Comparison of ENCODE assay signal across 9 mouse cellular contexts in the genomic region with DNA sequence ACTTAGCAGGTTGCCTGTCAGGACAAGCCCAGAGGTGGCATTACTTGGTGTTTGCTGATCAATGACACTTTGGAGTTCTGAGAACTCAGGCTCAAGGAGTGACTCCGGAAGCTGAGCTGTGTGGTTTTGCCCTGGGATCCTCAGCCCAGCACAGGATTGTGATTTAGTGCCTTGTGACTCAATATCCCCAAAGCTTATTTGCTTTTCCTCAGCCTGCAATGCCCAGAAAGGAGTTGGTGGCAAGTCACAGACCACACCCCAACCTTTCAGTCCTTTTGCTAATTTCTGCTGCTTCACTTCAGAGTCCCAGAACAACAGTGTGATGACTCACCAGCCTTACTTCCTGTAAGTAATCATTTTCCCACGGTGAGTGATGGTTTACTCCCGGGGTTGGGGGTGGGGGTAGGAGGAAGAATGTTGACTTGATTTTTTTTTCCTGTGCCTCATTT.
A peak's percentile ranks its signal among the peaks of the same experiment; 100 is the strongest.
DNase-seq lines count a peak whose midpoint lies in the region; ATAC-seq and TF ChIP-seq lines count a peak whose summit lies in the region.
"Had no signal": no experiment of that assay in that cellular context is flagged by ENCODE, and none has a peak within 500 bp of the region (broad histone marks: within the 10 kb centered on the region; RNA-seq: fewer than 3 reads in every experiment).

No protein-coding gene starts in this region.

- H3K36me3 ChIP-seq in MEL (ENCODE audit: control insufficient read depth in 1 of 2, insufficient read depth in 2 of 2, low read length in 2 of 2) = no peaks in the 10 kb centered on the region
- no peaks in the 10 kb centered on the region for H3K36me3 ChIP-seq in liver, embryonic 16.5 days (ENCODE audit: control insufficient read depth, insufficient read depth)
- H3K36me3 ChIP-seq: liver, embryonic 15.5 days had no signal

- TF ChIP-seq POLR2A in MEL (IDR thresholded peaks at IDR 0.05; ENCODE audit: control insufficient read depth in 1 of 2, insufficient read depth in 1 of 2, low read depth in 1 of 2, low read length in 2 of 2, poor library complexity in 1 of 2) = no peak

- no peak overlapping the region for H3K9ac ChIP-seq in MEL (ENCODE audit: control insufficient read depth, low read depth, low read length, poor library complexity, severe bottlenecking)
- H3K9ac ChIP-seq in liver, embryonic 16.5 days (ENCODE audit: low read depth, low read length) = no peak overlapping the region
- H3K9ac ChIP-seq: liver, embryonic 15.5 days had no signal

- H3K4me3 ChIP-seq in MEL (ENCODE audit: control insufficient read depth in 1 of 2, insufficient read depth in 1 of 2, low read depth in 2 of 2, low read length in 2 of 2) = no peak overlapping the region
- no peak overlapping the region for H3K4me3 ChIP-seq in liver, embryonic 16.5 days (ENCODE audit: low read depth, low read length)
- H3K4me3 ChIP-seq: liver, embryonic 15.5 days had no signal

- peak; percentile 16 for DNase-seq in gastrocnemius, postnatal 25 days
- no peak for DNase-seq in gastrocnemius, postnatal 4 days (ENCODE audit: low spot score in 2 of 2)
- DNase-seq in MEL (ENCODE audit: low read depth, low spot score) = peak; percentile 9
- peak; percentile 59 to 65 for DNase-seq in heart, adult 9 months (ENCODE audit: low spot score in 2 of 2)
- no peak for DNase-seq in right cerebral cortex, adult 2 months (ENCODE audit: low spot score in 2 of 2)
- DNase-seq in layer of hippocampus, postnatal 10 days (ENCODE audit: low spot score in 2 of 2) = no peak

- peak; percentile 64 for ATAC-seq in liver, embryonic 16.5 days (ENCODE audit: low read depth)
- no peak for ATAC-seq in frontal cortex, adult (ENCODE audit: low TSS enrichment)

- TF ChIP-seq RAD21 in MEL (IDR thresholded peaks at IDR 0.05; ENCODE audit: low read depth, low read length) = no peak

- no peak for TF ChIP-seq EP300 in MEL (IDR thresholded peaks at IDR 0.05; ENCODE audit: low read depth in 1 of 2, low read length in 2 of 2)

- H3K27ac ChIP-seq in MEL (ENCODE audit: control insufficient read depth, low read depth, low read length) = no peak overlapping the region
- no peak overlapping the region for H3K27ac ChIP-seq in liver, embryonic 16.5 days (ENCODE audit: low read length)
- H3K27ac ChIP-seq: liver, embryonic 15.5 days had no signal

- no peaks in the 10 kb centered on the region for H3K4me1 ChIP-seq in MEL (ENCODE audit: control insufficient read depth in 1 of 2, insufficient read depth in 2 of 2, low read length in 2 of 2)
- H3K4me1 ChIP-seq in liver, embryonic 16.5 days (ENCODE audit: control insufficient read depth, low read depth, low read length) = no peaks in the 10 kb centered on the region
- H3K4me1 ChIP-seq: liver, embryonic 15.5 days had no signal

- TF ChIP-seq CTCF in MEL (IDR thresholded peaks at IDR 0.05 in 2 of 3, conservative IDR thresholded peaks at IDR 0.05 in 1 of 3; ENCODE audit: control insufficient read depth in 1 of 3, insufficient read depth in 1 of 3, low read depth in 2 of 3, low read length in 3 of 3, poor library complexity in 1 of 3, severe bottlenecking in 1 of 3) = no peak

- H3K9me3 ChIP-seq in MEL (replicated peaks; ENCODE audit: insufficient read depth, low read length) = no peaks in the 10 kb centered on the region
- H3K9me3 ChIP-seq in liver, embryonic 16.5 days (replicated peaks; ENCODE audit: control insufficient read depth, low read length) = no peaks in the 10 kb centered on the region
- H3K9me3 ChIP-seq: liver, embryonic 15.5 days had no signal

- no peaks in the 10 kb centered on the region for H3K27me3 ChIP-seq in MEL (ENCODE audit: control insufficient read depth in 1 of 2, insufficient read depth in 2 of 2, low read length in 2 of 2)
- no peaks in the 10 kb centered on the region for H3K27me3 ChIP-seq in liver, embryonic 16.5 days (ENCODE audit: control insufficient read depth, insufficient read depth, low read depth, low read length)
- H3K27me3 ChIP-seq: liver, embryonic 15.5 days had no signal

- WGBS in liver, embryonic 16.5 days (ENCODE audit: insufficient replicate concordance) = 4% methylated on average over 3 of the region's 3 CpGs

- H3K79me2 ChIP-seq in MEL (ENCODE audit: control insufficient read depth, insufficient read depth, low read length, poor library complexity) = no peaks in the 10 kb centered on the region

- H3K4me2 ChIP-seq in liver, embryonic 16.5 days (ENCODE audit: low read depth, low read length) = no peak overlapping the region
- H3K4me2 ChIP-seq: liver, embryonic 15.5 days had no signal

TF ChIP-seq in MEL, 35 proteins besides CTCF, POLR2A, EP300 and RAD21:
- no peak for TF ChIP-seq SIN3A (IDR thresholded peaks at IDR 0.05; ENCODE audit: low read length)
- TF ChIP-seq ZMIZ1 (IDR thresholded peaks at IDR 0.05; ENCODE audit: low read depth, low read length) = no peak
- TF ChIP-seq GABPA (IDR thresholded peaks at IDR 0.05; ENCODE audit: low read depth, low read length) = no peak
- TF ChIP-seq TCF12 (IDR thresholded peaks at IDR 0.05; ENCODE audit: low read depth, low read length) = no peak
- no peak for TF ChIP-seq ETS1 (IDR thresholded peaks at IDR 0.05; ENCODE audit: low read depth, low read length)
- TF ChIP-seq POLR2AphosphoS2 (IDR thresholded peaks at IDR 0.05; ENCODE audit: low read length) = no peak
- no peak for TF ChIP-seq JUND (IDR thresholded peaks at IDR 0.05; ENCODE audit: low read depth, low read length)
- TF ChIP-seq ZKSCAN1 (IDR thresholded peaks at IDR 0.05; ENCODE audit: low read depth, low read length) = no peak
- TF ChIP-seq ZNF384 (IDR thresholded peaks at IDR 0.05; ENCODE audit: low read depth, low read length) = no peak
- no peak for TF ChIP-seq CHD2 (IDR thresholded peaks at IDR 0.05; ENCODE audit: low read length)
- TF ChIP-seq POLR2AphosphoS5 (IDR thresholded peaks at IDR 0.05; ENCODE audit: borderline replicate concordance, low read depth, low read length) = no peak
- no peak for TF ChIP-seq TAL1 (IDR thresholded peaks at IDR 0.05; ENCODE audit: low read length)
- TF ChIP-seq NRF1 (IDR thresholded peaks at IDR 0.05; ENCODE audit: insufficient read depth, low read depth, low read length, poor library complexity, severe bottlenecking) = no peak
- no peak for TF ChIP-seq BHLHE40 (IDR thresholded peaks at IDR 0.05; ENCODE audit: borderline replicate concordance, low read depth, low read length)
- no peak for TF ChIP-seq ZC3H11A (IDR thresholded peaks at IDR 0.05; ENCODE audit: low read depth, low read length)
- no peak for TF ChIP-seq MYB (IDR thresholded peaks at IDR 0.05; ENCODE audit: low read depth, low read length)
- TF ChIP-seq E2F4 (IDR thresholded peaks at IDR 0.05; ENCODE audit: borderline replicate concordance, low read depth, low read length) = no peak

Comparison
In these comparisons a context has a peak if more than half of its experiments do, and no peak if none do; other contexts are left out.
1. DNase-seq: peak in gastrocnemius, postnatal 25 days (single experiment), MEL (single experiment) and heart, adult 9 months (2 of 2); none in gastrocnemius, postnatal 4 days (0 of 2), right cerebral cortex, adult 2 months (0 of 2) and layer of hippocampus, postnatal 10 days (0 of 2).